Mouse (Mus musculus) CH12.LX (cell line): ENCODE results near the gene Acot12.

ENCODE experiments used
- CHD2 ChIP-seq: IDR thresholded peaks from 2 replicates; pipeline ENCODE4 v1.6.1; 2011; ENCODE audit warnings: low read length, improper control_type of control experiment
- CTCF ChIP-seq, 2 experiments: IDR thresholded peaks in 1 of 2; conservative IDR thresholded peaks in 1 of 2; 2 replicates each; pipeline ENCODE4 v1.5.1; 2011 to 2012; ENCODE audit warnings: low read depth in 2 of 2, low read length in 2 of 2, improper control_type of control experiment in 1 of 2, inconsistent platforms in 1 of 2, mild to moderate bottlenecking in 1 of 2, moderate library complexity in 1 of 2
- HCFC1 ChIP-seq: IDR thresholded peaks from 2 replicates; pipeline ENCODE4 v1.6.1; 2012; ENCODE audit warnings: low read depth, mild to moderate bottlenecking, inconsistent platforms, low read length, improper control_type of control experiment
- POLR2A ChIP-seq: IDR thresholded peaks from 2 replicates; pipeline ENCODE4 v1.6.1; 2011; ENCODE audit warnings: low read depth, mild to moderate bottlenecking, improper control_type of control experiment, low read length
- POLR2AphosphoS2 ChIP-seq: IDR thresholded peaks from 2 replicates; pipeline ENCODE4 v1.6.1; 2011; ENCODE audit warnings: low read depth, low read length, improper control_type of control experiment
- TBP ChIP-seq: conservative IDR thresholded peaks from 2 replicates; pipeline ENCODE4 v1.6.1; 2011; ENCODE audit warnings: low read depth, low read length, improper control_type of control experiment
- ZNF384 ChIP-seq: IDR thresholded peaks from 2 replicates; pipeline ENCODE4 v1.6.1; 2012; ENCODE audit warnings: low read depth, low read length, improper control_type of control experiment, inconsistent platforms

GRCm38 (mm10) chr13:91746470-91746869 lies 5.2 kb downstream of the Acot12 start:
- TF ChIP-seq CHD2: no peak
- no peak for TF ChIP-seq CTCF (conservative IDR thresholded peaks at IDR 0.05 in 1 of 2, IDR thresholded peaks at IDR 0.05 in 1 of 2; ENCODE audit: low read depth in 2 of 2, low read length in 2 of 2)
- no peak for TF ChIP-seq HCFC1
- TF ChIP-seq POLR2A: no peak
- TF ChIP-seq POLR2AphosphoS2: no peak
- no peak for TF ChIP-seq ZNF384
- no peak for TF ChIP-seq TBP
